Mouse (Mus musculus): ENCODE results near the gene Olfr825. TPM values are rescaled to one million over a fixed set of nuclear protein-coding genes. Genes with fewer than 3 reads are reported as not detected.
"Not testable (repeated sequence)": the region's sequence is repeated elsewhere in the genome, so short reads cannot be mapped to it uniquely, and the experiment has no call there.

The Olfr825 gene
- polyA plus RNA-seq, 1 experiment from 2014 or later, result not detected

DNA sequence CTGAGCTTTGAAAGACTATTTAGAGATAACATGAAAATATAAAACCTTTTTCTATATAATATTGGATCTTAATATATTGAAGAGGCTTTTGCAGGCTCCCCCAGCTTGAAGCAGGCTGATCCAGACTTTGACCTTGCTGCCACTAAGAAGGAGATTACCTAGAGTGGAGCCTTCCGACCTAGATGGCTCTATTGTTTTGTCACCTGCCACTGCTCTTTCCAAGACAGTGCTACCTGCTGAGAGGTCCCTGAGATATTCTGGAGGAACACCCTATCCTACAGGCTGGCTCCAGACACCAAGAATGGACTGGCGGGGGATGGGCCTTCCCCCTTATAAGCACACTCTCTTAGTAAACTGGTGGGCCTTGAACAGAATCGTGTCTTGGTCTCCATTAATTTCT, 50.5 kb downstream of the Olfr825 start:
- DNase-seq (ENCODE audit: low spot score); ATAC-seq (replicated peaks; ENCODE audit: insufficient number of reproducible peaks, low FRiP score, low TSS enrichment, low read depth); H3K4me2 ChIP-seq (ENCODE audit: low read depth, low read length); H3K27me3 ChIP-seq (ENCODE audit: control insufficient read depth, insufficient read depth, low read length); H3K9me3 ChIP-seq (replicated peaks; ENCODE audit: control insufficient read depth, low read length); H3K4me1 ChIP-seq (ENCODE audit: control insufficient read depth, insufficient read depth, low read length); H3K9ac ChIP-seq (replicated peaks; ENCODE audit: low read length); H3K4me3 ChIP-seq (ENCODE audit: low read depth, low read length); H3K36me3 ChIP-seq (replicated peaks; ENCODE audit: control insufficient read depth, insufficient read depth, low read depth, low read length); H3K27ac ChIP-seq (replicated peaks; ENCODE audit: low read depth, low read length): not testable (repeated sequence)
- 65% methylated on average over 3 of the region's 3 CpGs for WGBS

DNA sequence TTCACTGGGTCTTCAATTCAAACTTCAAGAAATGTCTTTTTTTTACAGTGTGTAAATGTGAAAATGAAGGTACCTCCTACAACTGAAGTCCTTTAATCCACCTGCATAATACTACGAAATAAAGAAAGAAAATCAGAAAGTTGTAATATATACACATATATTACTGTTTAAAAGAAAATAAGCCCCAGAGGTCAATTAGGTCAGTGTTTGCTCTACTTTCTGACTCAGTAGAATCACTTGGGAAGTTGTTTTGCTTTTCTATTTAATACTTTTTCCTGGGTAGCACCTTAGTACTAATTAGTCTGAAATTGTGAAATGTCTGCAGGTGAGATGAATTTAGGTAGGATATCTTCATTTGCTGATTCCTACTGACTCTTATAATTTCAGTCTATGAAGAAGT, 51.3 kb downstream of the Olfr825 start, which contains the start of gene Olfr823:
Olfr823 (minus strand) TSS at position 101 of the 400 bp plus-strand sequence.
- DNase-seq (ENCODE audit: low spot score); H3K4me1 ChIP-seq (ENCODE audit: control insufficient read depth, insufficient read depth, low read length); H3K36me3 ChIP-seq (replicated peaks; ENCODE audit: control insufficient read depth, insufficient read depth, low read depth, low read length); H3K9ac ChIP-seq (replicated peaks; ENCODE audit: low read length); H3K4me3 ChIP-seq (ENCODE audit: low read depth, low read length); H3K27ac ChIP-seq (replicated peaks; ENCODE audit: low read depth, low read length); ATAC-seq (replicated peaks; ENCODE audit: insufficient number of reproducible peaks, low FRiP score, low TSS enrichment, low read depth); H3K27me3 ChIP-seq (ENCODE audit: control insufficient read depth, insufficient read depth, low read length); H3K9me3 ChIP-seq (replicated peaks; ENCODE audit: control insufficient read depth, low read length); H3K4me2 ChIP-seq (ENCODE audit: low read depth, low read length): not testable (repeated sequence)
- WGBS, result 71% methylated on average over 1 of the region's 1 CpGs

Other genes with a start within 250 kb of the Olfr825 start
- gene Olfr818, start 217.7 kb downstream of the Olfr825 start, polyA plus RNA-seq (2014; fragmentation: Nextera tagmentation; extraction: Ambion mirVana), result not detected in 2 replicates
- not detected in 2 replicates for gene Olfr819, start 199.5 kb downstream of the Olfr825 start, polyA plus RNA-seq (2014; fragmentation: Nextera tagmentation; extraction: Ambion mirVana)
- gene Olfr247, start 190.6 kb downstream of the Olfr825 start, polyA plus RNA-seq (2014; fragmentation: Nextera tagmentation; extraction: Ambion mirVana), result not detected in 2 replicates
- not detected in 2 replicates for gene Gm10310, start 181.7 kb downstream of the Olfr825 start, polyA plus RNA-seq (2014; fragmentation: Nextera tagmentation; extraction: Ambion mirVana)
- gene Olfr820, start 154.1 kb downstream of the Olfr825 start, polyA plus RNA-seq (2014; fragmentation: Nextera tagmentation; extraction: Ambion mirVana), result not detected in 2 replicates
- gene Olfr821, start 136.4 kb downstream of the Olfr825 start, polyA plus RNA-seq (2014; fragmentation: Nextera tagmentation; extraction: Ambion mirVana), result not detected in 2 replicates
- not detected in 2 replicates for gene Olfr822, start 95.6 kb downstream of the Olfr825 start, polyA plus RNA-seq (2014; fragmentation: Nextera tagmentation; extraction: Ambion mirVana)
- not detected in 2 replicates for gene Olfr823, start 51.4 kb downstream of the Olfr825 start, polyA plus RNA-seq (2014; fragmentation: Nextera tagmentation; extraction: Ambion mirVana)
- gene Olfr824, start 36.8 kb downstream of the Olfr825 start, polyA plus RNA-seq (2014; fragmentation: Nextera tagmentation; extraction: Ambion mirVana), result not detected in 2 replicates
- not detected in 2 replicates for gene Olfr826, start 17.4 kb upstream of the Olfr825 start, polyA plus RNA-seq (2014; fragmentation: Nextera tagmentation; extraction: Ambion mirVana)
- 0.27 TPM in 1 of 2 replicates, not detected in the other for gene Olfr827, start 47.6 kb upstream of the Olfr825 start, polyA plus RNA-seq (2014; fragmentation: Nextera tagmentation; extraction: Ambion mirVana)
- 4.8 and 5.7 TPM in 2 replicates for gene Neurod4, start 113.5 kb upstream of the Olfr825 start, polyA plus RNA-seq (2014; fragmentation: Nextera tagmentation; extraction: Ambion mirVana)
- 0.21 and 0.24 TPM in 2 replicates for gene Tespa1, start 156.1 kb upstream of the Olfr825 start, polyA plus RNA-seq (2014; fragmentation: Nextera tagmentation; extraction: Ambion mirVana)
- gene Vmn2r84, start 227.6 kb upstream of the Olfr825 start, polyA plus RNA-seq (2014; fragmentation: Nextera tagmentation; extraction: Ambion mirVana), result not detected in 2 replicates

All from embryonic facial prominence, embryonic 11.5 days (tissue).